In genomic region chr12:76552958-76553357, GRCm38 (mm10) we compare ENCODE assay signal across 14 mouse cellular contexts. TPM values are rescaled to one million over a fixed set of nuclear protein-coding genes. Genes with fewer than 3 reads are reported as not detected.
DNase-seq lines count a peak whose midpoint lies in the region; ATAC-seq lines count a peak whose summit lies in the region.
"Had no signal": no experiment of that assay in that cellular context is flagged by ENCODE, and none has a peak within 500 bp of the region (broad histone marks: within the 10 kb centered on the region; RNA-seq: fewer than 3 reads in every experiment).

No protein-coding gene starts in this region.

- no peak overlapping the region for H3K4me3 ChIP-seq in heart, embryonic 16.5 days (ENCODE audit: low read length)
- no peak overlapping the region for H3K4me3 ChIP-seq in heart, embryonic 11.5 days (ENCODE audit: low read depth, low read length)
- H3K4me3 ChIP-seq in brown adipose tissue, adult 24 weeks (ENCODE audit: insufficient read depth, low read depth, low read length), result no peak overlapping the region
- H3K4me3 ChIP-seq in limb, embryonic 10.5 days, result no peak overlapping the region
- H3K4me3 ChIP-seq in neural tube, embryonic 15.5 days (replicated peaks), result no peak overlapping the region
- H3K4me3 ChIP-seq: embryonic facial prominence, embryonic 10.5 days; limb, embryonic 12.5 days; midbrain, embryonic 12.5 days had no signal

- peak; percentile 70 to 74 for DNase-seq in B cell, adult 2 months
- no peak for DNase-seq in limb, embryonic 10.5 days (ENCODE audit: low spot score)
- DNase-seq: cerebellum, postnatal 10 days; layer of hippocampus, adult 9-11 months; thymus, postnatal 36 days had no signal

- H3K36me3 ChIP-seq in heart, embryonic 16.5 days (ENCODE audit: control insufficient read depth, insufficient read depth), result no peaks in the 10 kb centered on the region
- no peaks in the 10 kb centered on the region for H3K36me3 ChIP-seq in heart, embryonic 11.5 days (ENCODE audit: control insufficient read depth, insufficient read depth, low read length)
- H3K36me3 ChIP-seq in limb, embryonic 10.5 days, result no peaks in the 10 kb centered on the region
- no peaks in the 10 kb centered on the region for H3K36me3 ChIP-seq in neural tube, embryonic 15.5 days
- H3K36me3 ChIP-seq: embryonic facial prominence, embryonic 10.5 days; limb, embryonic 12.5 days; midbrain, embryonic 12.5 days had no signal

- no peaks in the 10 kb centered on the region for H3K27me3 ChIP-seq in heart, embryonic 16.5 days (ENCODE audit: control insufficient read depth, insufficient read depth, low read length)
- H3K27me3 ChIP-seq in heart, embryonic 11.5 days (ENCODE audit: control insufficient read depth, insufficient read depth, low read length), result no peaks in the 10 kb centered on the region
- peaks cover 6% of the 10 kb centered on the region; the same call in 1 of the 2 replicates for H3K27me3 ChIP-seq in limb, embryonic 10.5 days (ENCODE audit: low read depth, poor library complexity, severe bottlenecking)
- H3K27me3 ChIP-seq in neural tube, embryonic 15.5 days (replicated peaks), result peaks cover 12% of the 10 kb centered on the region
- H3K27me3 ChIP-seq: limb, embryonic 12.5 days had no signal

- H3K4me2 ChIP-seq in heart, embryonic 16.5 days (ENCODE audit: low read depth, low read length), result no peak overlapping the region
- H3K4me2 ChIP-seq in heart, embryonic 11.5 days, result no peak overlapping the region
- H3K4me2 ChIP-seq in neural tube, embryonic 15.5 days, result no peak overlapping the region
- H3K4me2 ChIP-seq: limb, embryonic 12.5 days; lung, embryonic 14.5 days; midbrain, embryonic 12.5 days had no signal

- H3K27ac ChIP-seq in heart, embryonic 16.5 days (ENCODE audit: low read length), result peak overlapping the region; percentile 80; the same call in 1 of the 2 replicates
- no peak overlapping the region; the same call in 1 of the 2 replicates for H3K27ac ChIP-seq in heart, embryonic 11.5 days (ENCODE audit: low read depth, low read length)
- peak overlapping the region; percentile 85 for H3K27ac ChIP-seq in brown adipose tissue, adult 24 weeks (replicated peaks; ENCODE audit: low read depth, low read length)
- no peak overlapping the region for H3K27ac ChIP-seq in limb, embryonic 10.5 days
- H3K27ac ChIP-seq in neural tube, embryonic 15.5 days (replicated peaks), result no peak overlapping the region
- H3K27ac ChIP-seq: midbrain, embryonic 12.5 days had no signal

- H3K4me1 ChIP-seq in heart, embryonic 16.5 days (ENCODE audit: control insufficient read depth, insufficient read depth, low read length), result peaks cover 81% of the 10 kb centered on the region
- peaks cover 52% of the 10 kb centered on the region for H3K4me1 ChIP-seq in heart, embryonic 11.5 days (ENCODE audit: control insufficient read depth, insufficient read depth, low read length)
- H3K4me1 ChIP-seq in brown adipose tissue, adult 24 weeks (ENCODE audit: control insufficient read depth, insufficient read depth, insufficient read length, low read length), result peaks cover 42% of the 10 kb centered on the region
- H3K4me1 ChIP-seq in limb, embryonic 10.5 days, result peaks cover 39% of the 10 kb centered on the region
- peaks cover 13% of the 10 kb centered on the region for H3K4me1 ChIP-seq in neural tube, embryonic 15.5 days

- no peaks in the 10 kb centered on the region for H3K9me3 ChIP-seq in heart, embryonic 16.5 days (replicated peaks; ENCODE audit: control insufficient read depth, low read length)
- no peaks in the 10 kb centered on the region for H3K9me3 ChIP-seq in heart, embryonic 11.5 days (replicated peaks; ENCODE audit: control insufficient read depth, low read length)
- no peaks in the 10 kb centered on the region for H3K9me3 ChIP-seq in limb, embryonic 10.5 days (replicated peaks)
- H3K9me3 ChIP-seq in neural tube, embryonic 15.5 days (replicated peaks), result no peaks in the 10 kb centered on the region
- H3K9me3 ChIP-seq: embryonic facial prominence, embryonic 10.5 days; limb, embryonic 12.5 days; midbrain, embryonic 12.5 days had no signal

- H3K9ac ChIP-seq in heart, embryonic 16.5 days (ENCODE audit: low read length), result no peak overlapping the region
- no peak overlapping the region for H3K9ac ChIP-seq in heart, embryonic 11.5 days (ENCODE audit: low read depth, low read length)
- H3K9ac ChIP-seq in neural tube, embryonic 15.5 days (replicated peaks), result no peak overlapping the region
- H3K9ac ChIP-seq: limb, embryonic 12.5 days; lung, embryonic 14.5 days; midbrain, embryonic 12.5 days had no signal

- WGBS in heart, embryonic 16.5 days, result 80% methylated on average over 4 of the region's 4 CpGs
- 83% methylated on average over 4 of the region's 4 CpGs for WGBS in heart, embryonic 11.5 days (ENCODE audit: insufficient replicate concordance)
- WGBS in limb, embryonic 10.5 days, result 85% methylated on average over 4 of the region's 4 CpGs
- WGBS in neural tube, embryonic 15.5 days, result 92% methylated on average over 4 of the region's 4 CpGs

- no peak for ATAC-seq in heart, embryonic 16.5 days (replicated peaks; ENCODE audit: extremely low read depth, insufficient read depth, low FRiP score)
- ATAC-seq in heart, embryonic 11.5 days (replicated peaks; ENCODE audit: insufficient number of reproducible peaks, low FRiP score, low TSS enrichment), result no peak
- ATAC-seq in monocyte, adult 5-6 weeks (replicated peaks; ENCODE audit: insufficient number of reproducible peaks, low FRiP score, low TSS enrichment, poor library complexity, severe bottlenecking), result peak; percentile 70
- ATAC-seq in neural tube, embryonic 15.5 days (ENCODE audit: low FRiP score), result no peak

RNA-seq across cellular contexts. Expression of gene Plekhg3, which starts 22.3 kb away (rescaled TPM):
- 6.8 and 9.5 TPM in 2 replicates for polyA plus RNA-seq in heart, embryonic 16.5 days (2015; fragmentation: Nextera tagmentation; extraction: Ambion mirVana)
- 4.4 and 5.4 TPM in 2 replicates for polyA plus RNA-seq in heart, embryonic 11.5 days (2014; fragmentation: Nextera tagmentation; extraction: Ambion mirVana)
- 6.3 and 6.5 TPM in 2 replicates for polyA plus RNA-seq in brown adipose tissue, adult 24 weeks (2012; ENCODE audit: insufficient read depth, insufficient read length, missing spikeins)
- 54.4 to 58.3 TPM (median 55.2 TPM) in 3 replicates for total RNA-seq in monocyte, adult 5-6 weeks (2017)
- polyA plus RNA-seq in limb, embryonic 10.5 days (2016; fragmentation: Nextera tagmentation; extraction: Ambion mirVana), result 5.7 and 6.2 TPM in 2 replicates
- polyA plus RNA-seq in neural tube, embryonic 15.5 days (2015; fragmentation: Nextera tagmentation; extraction: Ambion mirVana), result 1.1 and 3.6 TPM in 2 replicates

Comparison
In these comparisons a context has a peak if more than half of its experiments do, and no peak if none do; other contexts are left out.
1. H3K27ac ChIP-seq: peak in heart, embryonic 16.5 days (single experiment) and brown adipose tissue, adult 24 weeks (single experiment); none in heart, embryonic 11.5 days (single experiment), limb, embryonic 10.5 days (single experiment) and neural tube, embryonic 15.5 days (single experiment).